Mouse (Mus musculus) macrophage (primary cell): ENCODE results near the gene Gm3435. TPM values are rescaled to one million over a fixed set of nuclear protein-coding genes. Genes with fewer than 3 reads are reported as not detected.

Experiments
- H3K27ac ChIP-seq: fragments of 350-480 bp; formaldehyde crosslinking; 2 replicates; pipeline ENCODE4 v1.9.0; 2021
- H3K36me3 ChIP-seq: fragments of 350-480 bp; formaldehyde crosslinking; 2 replicates; pipeline ENCODE4 v1.9.0; 2021; ENCODE audit errors: inconsistent target
- H3K4me3 ChIP-seq: fragments of 350-480 bp; formaldehyde crosslinking; 2 replicates; pipeline ENCODE4 v1.9.0; 2021; ENCODE audit errors: inconsistent target
- H3K79me2 ChIP-seq: fragments of 350-480 bp; formaldehyde crosslinking; 2 replicates; pipeline ENCODE4 v1.9.0; 2021; ENCODE audit errors: inconsistent target
- WGBS: methylation state at CpG from one replicate; pipeline ENCODE4 v1.1.7; 2026; ENCODE audit warnings: inconsistent platforms; ENCODE audit not compliant: missing documents; 5-methylcytosine and 5-hydroxymethylcytosine counted together
- polyA plus RNA-seq: library from polyadenylated mRNA; stranded (reverse); fragments of 250-400 nt; gene quantifications from 3 replicates; pipeline ENCODE4 v1.2.4, GENCODE M21; 2018; ENCODE audit warnings: inconsistent platforms

Gm3435 gene
- polyA plus RNA-seq, 1 experiment from 2014 or later, result 2.4 TPM

GRCm38 (mm10) chr17:15060356-15060755 is 50.4 kb downstream of the Gm3435 start:
- H3K79me2 ChIP-seq, result no peaks in the 10 kb centered on the region
- WGBS, result 95% methylated on average over 6 of the region's 6 CpGs
- no peak overlapping the region for H3K4me3 ChIP-seq
- no peak overlapping the region for H3K27ac ChIP-seq
- peaks cover 79% of the 10 kb centered on the region for H3K36me3 ChIP-seq

- Histone ChIP-seq H3K4me3 (no peak overlapping the region), H3K79me2 (no peaks in the 10 kb centered on the region), H3K27ac (no peak overlapping the region), H3K36me3 (peaks cover 37% of the 10 kb centered on the region)
- WGBS, result 54% methylated on average over 13 of the region's 13 CpGs
Measured at GRCm38 (mm10) chr17:15065391-15066024, 55.5 kb downstream of the Gm3435 start.

- Histone ChIP-seq H3K36me3 (peaks cover 31% of the 10 kb centered on the region), H3K4me3 (no peak overlapping the region), H3K79me2 (no peaks in the 10 kb centered on the region), H3K27ac (no peak overlapping the region)
- WGBS, result 67% methylated on average over 6 of the region's 6 CpGs
Measured at GRCm38 (mm10) chr17:15066066-15066465, 56.1 kb downstream of the Gm3435 start.

GRCm38 (mm10) chr17:15066911-15067310 is 56.9 kb downstream of the Gm3435 start:
- Histone ChIP-seq H3K36me3 (peaks cover 25% of the 10 kb centered on the region), H3K27ac (peak overlapping the region; percentile 65), H3K79me2 (no peaks in the 10 kb centered on the region), H3K4me3 (no peak overlapping the region)
- 87% methylated on average over 1 of the region's 1 CpGs for WGBS

GRCm38 (mm10) chr17:15068040-15068792 is 58.2 kb downstream of the Gm3435 start:
- no peaks in the 10 kb centered on the region for H3K79me2 ChIP-seq
- 66% methylated on average over 8 of the region's 8 CpGs for WGBS
- no peak overlapping the region for H3K4me3 ChIP-seq
- peak overlapping the region; percentile 65 for H3K27ac ChIP-seq
- H3K36me3 ChIP-seq, result peaks cover 20% of the 10 kb centered on the region

GRCm38 (mm10) chr17:15069124-15069523 is 59.1 kb downstream of the Gm3435 start:
- 42% methylated on average over 2 of the region's 2 CpGs for WGBS
- H3K36me3 ChIP-seq, result peaks cover 11% of the 10 kb centered on the region

More at GRCm38 (mm10) chr17:15069124-15069523, 59.1 kb downstream of the Gm3435 start:
- no peaks in the 10 kb centered on the region for H3K79me2 ChIP-seq
- no peak overlapping the region for H3K4me3 ChIP-seq
- H3K27ac ChIP-seq, result peak overlapping the region; percentile 65

Other genes with a start within 250 kb of the Gm3435 start
- gene Wdr27, start 67.0 kb upstream of the Gm3435 start, polyA plus RNA-seq, result 0.95 to 3.2 TPM (median 1.8 TPM) in 3 replicates
- gene 1600012H06Rik, start 67.0 kb upstream of the Gm3435 start, polyA plus RNA-seq, result 27.4 to 35.6 TPM (median 32.7 TPM) in 3 replicates
- 35.9 to 63.0 TPM (median 39.2 TPM) in 3 replicates for gene Phf10, start 48.9 kb upstream of the Gm3435 start, polyA plus RNA-seq
- 4.2 to 10.6 TPM (median 4.7 TPM) in 3 replicates for gene 9030025P20Rik, start 31.7 kb upstream of the Gm3435 start, polyA plus RNA-seq
- not detected in 3 replicates for gene Gm3417, start 31.4 kb upstream of the Gm3435 start, polyA plus RNA-seq
- gene Ermard, start 31.0 kb downstream of the Gm3435 start, polyA plus RNA-seq, result 29.8 to 80.0 TPM (median 31.1 TPM) in 3 replicates
- not detected in 3 replicates for gene Tcte3, start 31.3 kb downstream of the Gm3435 start, polyA plus RNA-seq
- gene Gm3448, start 31.4 kb downstream of the Gm3435 start, polyA plus RNA-seq, result 0.29 to 0.63 TPM (median 0.51 TPM) in 3 replicates